Mouse (Mus musculus) myocyte (in vitro differentiated cells): ENCODE data around the gene Zscan2.

Experiments
- POLR2A ChIP-seq: IDR thresholded peaks from one replicate; pipeline ENCODE4 v1.6.1; 2011; ENCODE audit warnings: low read depth, mild to moderate bottlenecking, control low read depth, moderate library complexity; ENCODE audit not compliant: insufficient read length
- POLR2AphosphoS2 ChIP-seq: IDR thresholded peaks from one replicate; pipeline ENCODE4 v1.6.1; 2011; ENCODE audit warnings: low read depth, control low read depth; ENCODE audit not compliant: insufficient read length
- REST ChIP-seq: IDR thresholded peaks from one replicate; pipeline ENCODE4 v1.6.1; 2011; ENCODE audit warnings: mild to moderate bottlenecking, control low read depth, moderate library complexity; ENCODE audit not compliant: insufficient read depth, insufficient read length
- TCF12 ChIP-seq: IDR thresholded peaks from one replicate; pipeline ENCODE4 v1.6.1; 2011; ENCODE audit warnings: mild to moderate bottlenecking, control low read depth; ENCODE audit not compliant: poor library complexity, insufficient read depth, severe bottlenecking
- TCF3 ChIP-seq: IDR thresholded peaks from one replicate; pipeline ENCODE4 v1.6.1; 2011; ENCODE audit warnings: low read depth, control low read depth; ENCODE audit not compliant: insufficient read length

DNA sequence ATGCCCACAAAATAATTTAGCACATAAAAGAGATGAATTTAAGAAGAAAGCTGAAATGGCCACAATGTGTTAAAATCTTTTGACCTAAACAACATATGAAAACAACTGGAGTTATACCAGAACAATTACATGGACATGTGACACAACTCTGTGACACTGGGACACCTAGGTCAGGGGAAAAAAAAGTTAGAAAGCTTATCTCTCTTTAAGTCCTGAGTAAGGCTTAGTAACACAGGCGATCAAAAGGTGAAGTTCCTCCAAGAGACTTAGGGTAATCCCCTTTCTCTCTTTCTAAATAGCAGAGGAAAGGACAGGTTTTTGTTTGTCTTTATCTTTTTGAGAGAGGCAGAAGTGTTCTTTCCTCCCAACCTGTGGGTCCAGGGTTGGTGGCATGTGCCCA lies 20.5 kb upstream of the Zscan2 start:
- TF ChIP-seq POLR2A = no peak
- TF ChIP-seq REST = no peak
- no peak for TF ChIP-seq TCF12
- no peak for TF ChIP-seq POLR2AphosphoS2
- TF ChIP-seq TCF3 = no peak
